Mouse (Mus musculus): ENCODE measurements around the gene Insm1. TPM values are rescaled to one million over a fixed set of nuclear protein-coding genes. Genes with fewer than 3 reads are reported as not detected.

Insm1 gene
- polyA plus RNA-seq (2014; fragmentation: Nextera tagmentation; extraction: Ambion mirVana) = 12.6 and 14.7 TPM in 2 replicates

- 1% methylated on average over 82 of the region's 86 CpGs for WGBS
- Histone ChIP-seq H3K27me3 (replicated peaks; ENCODE audit: control insufficient read depth, insufficient read depth, low read length) (peaks cover 6% of the 10 kb centered on the region), H3K4me2 (ENCODE audit: low read length) (peak within 1 kb of the TSS; percentile 86), H3K36me3 (ENCODE audit: control insufficient read depth, insufficient read depth, low read length) (no peaks in the 10 kb centered on the region), H3K9me3 (replicated peaks; ENCODE audit: control insufficient read depth, low read length) (no peaks in the 10 kb centered on the region), H3K4me3 (ENCODE audit: low read depth, low read length) (peak within 1 kb of the TSS; percentile 93), H3K9ac (ENCODE audit: low read length) (peak within 1 kb of the TSS; percentile 99), H3K4me1 (ENCODE audit: control insufficient read depth, insufficient read depth, low read length) (peaks cover 43% of the 10 kb centered on the region), H3K27ac (ENCODE audit: low read depth, low read length) (peak within 1 kb of the TSS; percentile 98)
- DNase-seq (ENCODE audit: low spot score) (peak; percentile 94), ATAC-seq (peak; percentile 69)
Observed at GRCm38 (mm10) chr2:146221076-146221928, at the start of gene Insm1. Gene Insm1 (plus strand): TSS chr2:146221921.

GRCm38 (mm10) chr2:146172106-146172505 lies 49.6 kb upstream of the Insm1 start:
- Histone ChIP-seq H3K4me1 (ENCODE audit: control insufficient read depth, insufficient read depth, low read length) (peaks cover 19% of the 10 kb centered on the region), H3K4me3 (ENCODE audit: low read depth, low read length) (no peak overlapping the region), H3K9ac (ENCODE audit: low read length) (no peak overlapping the region), H3K27ac (ENCODE audit: low read depth, low read length) (no peak overlapping the region), H3K4me2 (ENCODE audit: low read length) (no peak overlapping the region), H3K9me3 (replicated peaks; ENCODE audit: control insufficient read depth, low read length) (no peaks in the 10 kb centered on the region), H3K27me3 (replicated peaks; ENCODE audit: control insufficient read depth, insufficient read depth, low read length) (no peaks in the 10 kb centered on the region), H3K36me3 (ENCODE audit: control insufficient read depth, insufficient read depth, low read length) (no peaks in the 10 kb centered on the region)
- DNase-seq (ENCODE audit: low spot score) = peak; percentile 36
- no peak for ATAC-seq
- WGBS = 23% methylated on average over 4 of the region's 4 CpGs

- peak; percentile 90 for ATAC-seq
- Histone ChIP-seq H3K9me3 (replicated peaks; ENCODE audit: control insufficient read depth, low read length) (no peaks in the 10 kb centered on the region), H3K27me3 (replicated peaks; ENCODE audit: control insufficient read depth, insufficient read depth, low read length) (no peaks in the 10 kb centered on the region), H3K4me3 (ENCODE audit: low read depth, low read length) (no peak overlapping the region), H3K9ac (ENCODE audit: low read length) (no peak overlapping the region), H3K4me2 (ENCODE audit: low read length) (no peak overlapping the region), H3K4me1 (ENCODE audit: control insufficient read depth, insufficient read depth, low read length) (peaks cover 8% of the 10 kb centered on the region; the same call in 1 of the 2 replicates), H3K27ac (ENCODE audit: low read depth, low read length) (0 out of 2 replicates have a peak overlapping the region, but pooled peaks have one; percentile 7), H3K36me3 (ENCODE audit: control insufficient read depth, insufficient read depth, low read length) (no peaks in the 10 kb centered on the region)
- WGBS = 69% methylated on average over 7 of the region's 7 CpGs
- DNase-seq (ENCODE audit: low spot score) = peak; percentile 79
Observed at GRCm38 (mm10) chr2:146174173-146174572, 47.5 kb upstream of the Insm1 start.

GRCm38 (mm10) chr2:146178718-146179117 lies 43.0 kb upstream of the Insm1 start:
- H3K27me3 ChIP-seq (replicated peaks; ENCODE audit: control insufficient read depth, insufficient read depth, low read length) = no peaks in the 10 kb centered on the region
- no peak overlapping the region for H3K27ac ChIP-seq (ENCODE audit: low read depth, low read length)
- H3K4me3 ChIP-seq (ENCODE audit: low read depth, low read length) = no peak overlapping the region
- no peaks in the 10 kb centered on the region for H3K9me3 ChIP-seq (replicated peaks; ENCODE audit: control insufficient read depth, low read length)
- H3K36me3 ChIP-seq (ENCODE audit: control insufficient read depth, insufficient read depth, low read length) = no peaks in the 10 kb centered on the region
- peaks cover 4% of the 10 kb centered on the region; the same call in 1 of the 2 replicates for H3K4me1 ChIP-seq (ENCODE audit: control insufficient read depth, insufficient read depth, low read length)
- no peak overlapping the region for H3K4me2 ChIP-seq (ENCODE audit: low read length)
- WGBS = 70% methylated on average over 1 of the region's 1 CpGs
- no peak for ATAC-seq
- H3K9ac ChIP-seq (ENCODE audit: low read length) = no peak overlapping the region
- no peak for DNase-seq (ENCODE audit: low spot score)

GRCm38 (mm10) chr2:146183830-146184793 lies 37.6 kb upstream of the Insm1 start:
- Histone ChIP-seq H3K9me3 (replicated peaks; ENCODE audit: control insufficient read depth, low read length) (no peaks in the 10 kb centered on the region), H3K36me3 (ENCODE audit: control insufficient read depth, insufficient read depth, low read length) (no peaks in the 10 kb centered on the region), H3K4me3 (ENCODE audit: low read depth, low read length) (no peak overlapping the region), H3K4me2 (ENCODE audit: low read length) (peak overlapping the region; percentile 26; the same call in 1 of the 2 replicates), H3K27me3 (replicated peaks; ENCODE audit: control insufficient read depth, insufficient read depth, low read length) (no peaks in the 10 kb centered on the region), H3K9ac (ENCODE audit: low read length) (peak overlapping the region; percentile 30), H3K4me1 (ENCODE audit: control insufficient read depth, insufficient read depth, low read length) (peaks cover 21% of the 10 kb centered on the region), H3K27ac (ENCODE audit: low read depth, low read length) (peak overlapping the region; percentile 58)
- WGBS = 48% methylated on average over 24 of the region's 24 CpGs
- peak; percentile 65 for DNase-seq (ENCODE audit: low spot score)
- ATAC-seq = peak; percentile 84

GRCm38 (mm10) chr2:146196126-146196525 lies 25.6 kb upstream of the Insm1 start:
- DNase-seq (ENCODE audit: low spot score) (no peak), ATAC-seq (no peak)
- no peak overlapping the region for H3K4me3 ChIP-seq (ENCODE audit: low read depth, low read length)
- WGBS = 93% methylated on average over 11 of the region's 11 CpGs
- no peak overlapping the region for H3K27ac ChIP-seq (ENCODE audit: low read depth, low read length)
- no peaks in the 10 kb centered on the region for H3K4me1 ChIP-seq (ENCODE audit: control insufficient read depth, insufficient read depth, low read length)
- no peak overlapping the region for H3K4me2 ChIP-seq (ENCODE audit: low read length)
- no peaks in the 10 kb centered on the region for H3K36me3 ChIP-seq (ENCODE audit: control insufficient read depth, insufficient read depth, low read length)
- no peaks in the 10 kb centered on the region for H3K27me3 ChIP-seq (replicated peaks; ENCODE audit: control insufficient read depth, insufficient read depth, low read length)
- H3K9me3 ChIP-seq (replicated peaks; ENCODE audit: control insufficient read depth, low read length) = no peaks in the 10 kb centered on the region
- no peak overlapping the region for H3K9ac ChIP-seq (ENCODE audit: low read length)

GRCm38 (mm10) chr2:146197947-146198346 lies 23.8 kb upstream of the Insm1 start:
- Histone ChIP-seq H3K4me2 (ENCODE audit: low read length) (no peak overlapping the region), H3K4me1 (ENCODE audit: control insufficient read depth, insufficient read depth, low read length) (no peaks in the 10 kb centered on the region), H3K4me3 (ENCODE audit: low read depth, low read length) (no peak overlapping the region), H3K27me3 (replicated peaks; ENCODE audit: control insufficient read depth, insufficient read depth, low read length) (no peaks in the 10 kb centered on the region), H3K9me3 (replicated peaks; ENCODE audit: control insufficient read depth, low read length) (no peaks in the 10 kb centered on the region), H3K36me3 (ENCODE audit: control insufficient read depth, insufficient read depth, low read length) (no peaks in the 10 kb centered on the region), H3K9ac (ENCODE audit: low read length) (no peak overlapping the region), H3K27ac (ENCODE audit: low read depth, low read length) (no peak overlapping the region)
- no peak for DNase-seq (ENCODE audit: low spot score)
- WGBS = 88% methylated on average over 7 of the region's 7 CpGs
- ATAC-seq = no peak

- Histone ChIP-seq H3K9ac (ENCODE audit: low read length) (no peak overlapping the region), H3K4me3 (ENCODE audit: low read depth, low read length) (no peak overlapping the region), H3K27ac (ENCODE audit: low read depth, low read length) (no peak overlapping the region), H3K36me3 (ENCODE audit: control insufficient read depth, insufficient read depth, low read length) (no peaks in the 10 kb centered on the region), H3K9me3 (replicated peaks; ENCODE audit: control insufficient read depth, low read length) (no peaks in the 10 kb centered on the region), H3K4me1 (ENCODE audit: control insufficient read depth, insufficient read depth, low read length) (peaks cover 11% of the 10 kb centered on the region), H3K4me2 (ENCODE audit: low read length) (no peak overlapping the region), H3K27me3 (replicated peaks; ENCODE audit: control insufficient read depth, insufficient read depth, low read length) (no peaks in the 10 kb centered on the region)
- ATAC-seq (no peak), DNase-seq (ENCODE audit: low spot score) (no peak)
- 20% methylated on average over 4 of the region's 4 CpGs for WGBS
Observed at GRCm38 (mm10) chr2:146210968-146211367, 10.8 kb upstream of the Insm1 start.
